Mouse (Mus musculus) heart, embryonic 14.5 days (tissue): ENCODE measurements around the gene Rph3al. TPM values are rescaled to one million over a fixed set of nuclear protein-coding genes. Genes with fewer than 3 reads are reported as not detected.
A peak's percentile ranks its signal among the peaks of the same experiment; 100 is the strongest.

Source experiments
- ATAC-seq: fragments of 200-750 bp; cut with Nextera tagmentation; 2 replicates; pipeline ENCODE4 v1.8.0; 2017; ENCODE audit warnings: low read depth, moderate TSS enrichment; ENCODE audit not compliant: insufficient number of reproducible peaks, insufficient read depth, low FRiP score
- H3K27ac ChIP-seq, 2 experiments: fragments of 200-500 bp in 1 of 2; fragments of 300-500 bp in 1 of 2; sonication (generic) in 1 of 2; replicated peaks in 1 of 2; 2 replicates each; pipeline ENCODE4 v1.5.1; 2012 to 2014; ENCODE audit warnings: low read depth in 2 of 2, low read length in 2 of 2, control low read depth in 1 of 2, mild to moderate bottlenecking in 1 of 2, mixed read lengths in 1 of 2; ENCODE audit not compliant: control insufficient read depth in 1 of 2, insufficient read depth in 1 of 2
- H3K27me3 ChIP-seq: fragments of 300-500 bp; sonication (generic); 2 replicates; pipeline ENCODE4 v1.6.1; 2014; ENCODE audit warnings: mild to moderate bottlenecking, low read length, control low read depth; ENCODE audit not compliant: control insufficient read depth, insufficient read depth
- H3K36me3 ChIP-seq: fragments of 300-500 bp; sonication (generic); 2 replicates; pipeline ENCODE4 v1.6.1; 2014; ENCODE audit warnings: mild to moderate bottlenecking, control low read depth, low read length, mixed read lengths; ENCODE audit not compliant: control insufficient read depth, insufficient read depth
- H3K4me1 ChIP-seq, 2 experiments: fragments of 200-500 bp in 1 of 2; fragments of 300-500 bp in 1 of 2; sonication (generic) in 1 of 2; 2 replicates each; pipeline ENCODE4 v1.6.1; 2012 to 2014; ENCODE audit warnings: low read length in 2 of 2, control low read depth in 1 of 2, mixed read lengths in 1 of 2; ENCODE audit not compliant: control insufficient read depth in 2 of 2, insufficient read depth in 2 of 2
- H3K4me2 ChIP-seq: fragments of 300-500 bp; sonication (generic); 2 replicates; pipeline ENCODE4 v1.6.1; 2014; ENCODE audit warnings: mild to moderate bottlenecking, low read length
- H3K4me3 ChIP-seq, 2 experiments: fragments of 200-500 bp in 1 of 2; fragments of 300-500 bp in 1 of 2; sonication (generic) in 1 of 2; 2 replicates each; pipeline ENCODE4 v1.5.1; 2012 to 2014; ENCODE audit warnings: low read length in 2 of 2, mild to moderate bottlenecking in 2 of 2, control low read depth in 1 of 2, low read depth in 1 of 2, moderate library complexity in 1 of 2; ENCODE audit not compliant: control insufficient read depth in 1 of 2, insufficient read depth in 1 of 2
- H3K9ac ChIP-seq: fragments of 300-500 bp; sonication (generic); 2 replicates; pipeline ENCODE4 v1.6.1; 2014; ENCODE audit warnings: mild to moderate bottlenecking, low read length
- H3K9me3 ChIP-seq: fragments of 300-500 bp; sonication (generic); 2 replicates; pipeline ENCODE4 v1.6.1; 2016; ENCODE audit warnings: low read length, control low read depth; ENCODE audit not compliant: control insufficient read depth
- WGBS: fragments of 180-500 bp; shearing (Covaris S2); extraction: QIAGEN DNeasy Blood & Tissue Kit; methylation state at CpG from one replicate; pipeline ENCODE4 v1.1.7; 2014; 5-methylcytosine and 5-hydroxymethylcytosine counted together
- polyA plus RNA-seq: library from polyadenylated mRNA; unstranded; fragments of >200 nt; fragmentation: Nextera tagmentation; extraction: Ambion mirVana; gene quantifications from 2 replicates; pipeline ENCODE4 v1.2.1, GENCODE M21; 2014

Gene Rph3al
- polyA plus RNA-seq, 1 experiment from 2014 or later: 7.3 TPM

DNA sequence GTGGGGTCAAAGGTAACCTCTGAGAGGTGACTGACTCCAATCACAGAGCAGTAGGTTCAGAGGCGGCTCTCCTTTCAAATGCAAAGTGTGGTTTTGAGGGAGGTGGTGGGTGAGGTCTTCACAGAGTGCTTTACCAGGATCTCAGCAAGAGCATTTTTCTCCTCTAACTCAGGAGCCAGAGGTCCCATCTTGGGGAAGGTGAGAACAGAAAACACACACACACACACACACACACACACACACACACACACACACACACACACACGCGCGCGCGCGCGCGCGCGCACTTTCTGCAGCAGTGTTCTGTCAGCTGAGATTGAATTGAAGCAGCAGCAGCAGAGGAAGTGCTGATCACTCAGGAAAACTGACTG lies 102.0 kb downstream of the Rph3al start:
- Histone ChIP-seq H3K27ac (no peak overlapping the region), H3K4me2 (no peak overlapping the region), H3K4me3 (no peak overlapping the region), H3K9ac (no peak overlapping the region), H3K4me1 (0 out of 4 replicates have a peak, but pooled peaks cover 0 to 1% of the 10 kb centered on the region in 2 experiments), H3K36me3 (no peaks in the 10 kb centered on the region), H3K9me3 (no peaks in the 10 kb centered on the region), H3K27me3 (no peaks in the 10 kb centered on the region; the same call in 1 of the 2 replicates)
- WGBS: 63% methylated on average over 11 of the region's 11 CpGs
- no peak for ATAC-seq

DNA sequence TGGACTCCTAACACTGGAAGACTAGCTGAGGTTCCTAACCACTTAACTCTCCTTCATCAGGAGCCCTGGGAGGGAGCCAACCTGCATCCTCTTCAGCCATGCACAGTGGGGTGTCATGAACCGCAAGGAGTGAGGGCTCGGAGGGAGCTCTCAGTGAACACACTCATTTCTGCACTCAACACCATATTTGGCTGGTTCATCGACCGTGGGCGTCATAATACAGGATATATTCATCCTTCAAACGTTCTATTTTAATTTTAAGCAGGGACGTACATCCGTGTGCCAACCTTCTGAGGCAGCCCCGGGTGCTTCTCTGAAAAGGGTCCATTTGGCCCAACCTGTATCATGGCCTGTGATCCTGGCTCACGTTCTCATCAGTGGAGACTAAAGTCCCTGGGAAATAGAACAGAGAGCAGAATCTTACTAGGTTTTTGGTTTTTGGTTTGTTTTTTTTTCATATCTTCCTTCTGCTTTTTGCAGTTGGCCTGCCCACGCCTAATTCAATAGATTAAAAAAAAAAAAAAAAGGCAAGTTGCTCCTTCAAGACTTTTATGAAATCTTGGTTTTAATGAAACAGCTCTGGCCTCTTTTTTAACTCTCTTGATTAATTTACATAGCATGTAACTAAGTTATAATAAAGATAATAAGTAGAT lies 102.5 kb downstream of the Rph3al start:
- no peaks in the 10 kb centered on the region for H3K36me3 ChIP-seq
- 69% methylated on average over 11 of the region's 11 CpGs for WGBS
- ATAC-seq: no peak
- H3K4me1 ChIP-seq: no peaks in the 10 kb centered on the region
- H3K9ac ChIP-seq: no peak overlapping the region
- no peaks in the 10 kb centered on the region for H3K9me3 ChIP-seq
- no peak overlapping the region for H3K4me2 ChIP-seq
- no peak overlapping the region for H3K4me3 ChIP-seq
- no peaks in the 10 kb centered on the region; the same call in 1 of the 2 replicates for H3K27me3 ChIP-seq
- no peak overlapping the region for H3K27ac ChIP-seq

DNA sequence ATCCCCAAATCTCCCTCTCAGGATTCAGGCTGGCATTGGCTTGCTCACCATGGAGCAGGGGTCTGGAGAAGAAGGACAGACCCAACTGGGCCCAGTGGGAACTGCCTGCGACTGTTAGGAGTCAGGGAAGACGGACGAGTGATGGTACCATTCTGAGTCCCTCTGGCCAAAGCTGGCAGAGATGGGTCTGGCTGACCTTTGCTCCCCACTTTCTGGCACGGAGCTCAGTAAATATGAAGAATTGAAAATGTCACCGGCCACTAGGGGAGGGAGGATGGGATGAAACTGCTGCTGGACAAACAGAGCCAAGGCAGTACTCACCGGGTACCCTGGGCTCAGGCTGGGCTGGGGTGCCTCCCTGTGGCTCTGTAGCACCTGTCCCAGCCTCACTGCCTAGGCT lies 105.1 kb downstream of the Rph3al start:
- no peak for ATAC-seq
- Histone ChIP-seq H3K27me3 (no peaks in the 10 kb centered on the region), H3K36me3 (no peaks in the 10 kb centered on the region), H3K9me3 (no peaks in the 10 kb centered on the region; the same call in 1 of the 2 replicates), H3K27ac (no peak overlapping the region), H3K9ac (no peak overlapping the region), H3K4me1 (no peaks in the 10 kb centered on the region), H3K4me2 (no peak overlapping the region), H3K4me3 (no peak overlapping the region)
- 85% methylated on average over 6 of the region's 6 CpGs for WGBS

DNA sequence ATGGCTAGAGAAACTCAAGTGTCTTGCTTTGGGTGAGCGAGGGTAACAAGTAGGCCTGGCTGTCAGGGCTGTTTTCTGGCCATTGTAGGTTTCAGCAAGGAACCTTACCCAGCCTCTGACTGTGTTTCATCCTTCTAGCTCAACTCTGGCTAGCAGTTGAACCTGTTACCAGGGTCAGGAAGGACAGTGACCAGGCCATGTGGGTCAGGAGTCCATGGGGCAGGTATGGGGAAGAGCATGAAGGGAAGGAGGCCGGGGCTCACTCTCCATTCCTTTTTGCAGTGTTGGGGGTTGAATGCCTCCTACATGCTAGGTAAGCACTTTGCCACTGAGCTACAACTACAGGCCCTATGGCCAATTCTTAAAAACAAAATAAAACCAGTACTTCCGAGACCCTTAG lies 107.8 kb downstream of the Rph3al start:
- H3K36me3 ChIP-seq: no peaks in the 10 kb centered on the region
- no peak overlapping the region for H3K9ac ChIP-seq
- WGBS: 77% methylated on average over 3 of the region's 3 CpGs
- ATAC-seq: no peak
- H3K4me3 ChIP-seq: no peak overlapping the region
- H3K27me3 ChIP-seq: no peaks in the 10 kb centered on the region
- no peak overlapping the region for H3K27ac ChIP-seq
- H3K4me1 ChIP-seq: no peaks in the 10 kb centered on the region
- no peaks in the 10 kb centered on the region; the same call in 1 of the 2 replicates for H3K9me3 ChIP-seq
- H3K4me2 ChIP-seq: no peak overlapping the region

DNA sequence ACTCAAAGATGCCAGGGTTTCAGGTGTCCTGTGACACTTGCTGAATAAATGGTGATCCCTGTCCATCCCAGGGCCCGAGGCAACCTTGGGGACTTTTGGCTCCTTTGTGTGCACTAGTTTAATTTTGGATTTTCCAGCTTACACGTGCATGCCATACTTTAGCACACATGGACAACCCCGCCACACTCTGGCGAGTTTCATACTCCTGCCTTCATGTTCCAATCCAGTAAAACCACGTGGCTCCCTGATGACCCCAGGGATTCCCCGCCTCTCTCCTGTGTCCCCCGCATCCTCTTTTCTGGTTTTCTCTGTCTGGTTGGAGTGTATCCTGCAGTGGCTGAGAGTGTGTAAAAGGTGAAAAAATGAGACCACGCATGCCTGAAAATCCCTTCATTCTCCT lies 110.8 kb downstream of the Rph3al start:
- no peaks in the 10 kb centered on the region for H3K36me3 ChIP-seq
- H3K4me1 ChIP-seq: no peaks in the 10 kb centered on the region
- H3K4me2 ChIP-seq: no peak overlapping the region
- WGBS: 79% methylated on average over 8 of the region's 8 CpGs
- no peaks in the 10 kb centered on the region; the same call in 1 of the 2 replicates for H3K9me3 ChIP-seq
- H3K27me3 ChIP-seq: no peaks in the 10 kb centered on the region; the same call in 1 of the 2 replicates
- H3K4me3 ChIP-seq: no peak overlapping the region
- H3K27ac ChIP-seq: no peak overlapping the region
- H3K9ac ChIP-seq: no peak overlapping the region
- ATAC-seq: no peak

DNA sequence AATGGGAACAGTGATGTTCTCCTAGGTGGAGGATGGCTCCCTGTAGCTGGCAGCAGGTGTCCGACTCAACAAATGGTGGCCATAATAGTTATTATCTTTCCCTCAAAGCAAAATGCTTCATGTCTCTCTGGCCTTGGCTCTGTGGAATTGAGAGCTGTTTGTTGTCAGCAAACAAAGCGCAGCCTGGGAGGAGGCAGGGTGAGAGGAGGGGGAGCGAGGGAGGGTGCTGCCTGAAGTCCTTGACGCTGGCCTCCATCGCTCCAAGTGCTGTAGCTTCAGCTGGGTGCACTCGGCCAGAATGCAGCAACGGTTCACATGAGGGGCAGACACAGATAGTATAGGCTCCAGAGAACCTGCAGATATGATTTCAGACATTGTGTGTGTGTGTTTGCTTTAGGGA lies 114.7 kb downstream of the Rph3al start:
- Histone ChIP-seq H3K27ac (no peak overlapping the region), H3K27me3 (peaks cover 3% of the 10 kb centered on the region), H3K36me3 (no peaks in the 10 kb centered on the region), H3K4me2 (no peak overlapping the region), H3K4me1 (no peaks in the 10 kb centered on the region), H3K9me3 (no peaks in the 10 kb centered on the region), H3K9ac (no peak overlapping the region), H3K4me3 (no peak overlapping the region)
- ATAC-seq: no peak
- WGBS: 41% methylated on average over 7 of the region's 7 CpGs

DNA sequence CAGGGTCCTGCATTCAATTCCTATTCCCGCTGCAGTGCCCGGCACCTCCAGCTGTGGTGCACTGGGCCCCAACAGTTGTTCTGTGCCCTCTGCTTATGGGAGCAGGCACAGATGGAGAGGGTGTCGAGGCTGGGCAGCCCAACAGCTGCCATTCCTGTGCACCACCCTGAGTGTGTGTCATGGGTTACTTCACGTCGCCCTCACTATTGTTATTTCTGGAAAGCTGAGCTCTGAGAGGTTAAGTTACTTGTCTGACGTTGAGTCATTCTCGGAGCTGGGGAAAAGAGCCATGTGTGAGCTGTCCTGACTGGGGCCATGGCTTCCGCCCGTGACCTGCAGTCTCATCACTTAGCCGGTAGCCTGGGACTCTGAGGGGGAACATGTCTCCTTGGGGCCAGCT lies 125.1 kb downstream of the Rph3al start:
- ATAC-seq: no peak
- H3K4me3 ChIP-seq: no peak overlapping the region
- H3K27ac ChIP-seq: peak overlapping the region; percentile 27 to 91; a peak in 3 of 4 replicates
- peaks cover 3% of the 10 kb centered on the region; the same call in 1 of the 2 replicates for H3K27me3 ChIP-seq
- WGBS: 36% methylated on average over 10 of the region's 10 CpGs
- H3K9me3 ChIP-seq: no peaks in the 10 kb centered on the region
- H3K9ac ChIP-seq: 0 out of 2 replicates have a peak overlapping the region, but pooled peaks have one; percentile 42
- peaks cover 16 to 26% of the 10 kb centered on the region in 2 experiments for H3K4me1 ChIP-seq
- no peaks in the 10 kb centered on the region for H3K36me3 ChIP-seq
- no peak overlapping the region for H3K4me2 ChIP-seq

DNA sequence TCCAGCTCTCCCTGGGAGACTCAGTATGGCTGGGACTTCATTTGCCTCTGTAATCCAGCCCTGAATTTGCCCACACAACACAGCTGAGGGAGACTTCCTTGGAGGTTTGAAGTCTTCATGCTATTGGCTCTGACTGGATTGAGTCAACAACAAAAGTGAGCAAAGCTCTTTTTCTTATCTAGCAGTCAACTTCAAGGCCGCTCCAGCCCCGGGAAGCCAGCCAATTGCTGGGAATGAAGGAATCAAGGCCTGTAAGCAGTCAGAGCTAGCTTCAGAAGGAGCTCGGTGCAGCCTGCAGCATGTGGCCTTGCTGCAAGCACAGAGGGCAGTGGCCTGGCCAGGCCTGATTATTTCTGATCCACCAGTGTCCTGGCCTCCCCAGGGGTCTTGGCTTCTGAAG lies 126.3 kb downstream of the Rph3al start:
- Histone ChIP-seq H3K4me2 (0 out of 2 replicates have a peak overlapping the region, but pooled peaks have one; percentile 4), H3K9ac (peak overlapping the region; percentile 42; the same call in 1 of the 2 replicates), H3K27ac (peak overlapping the region; percentile 91 to 95), H3K9me3 (no peaks in the 10 kb centered on the region), H3K36me3 (no peaks in the 10 kb centered on the region), H3K4me1 (peaks cover 16 to 26% of the 10 kb centered on the region in 2 experiments), H3K27me3 (no peaks in the 10 kb centered on the region), H3K4me3 (no peak overlapping the region)
- peak; percentile 80 for ATAC-seq
- WGBS: 0% methylated on average over 3 of the region's 3 CpGs
